Mouse (Mus musculus) embryonic facial prominence, embryonic 13.5 days (tissue): ENCODE measurements at regions not wholly inside any gene's neighbourhood (a gene's known extent, or its start where the extent isn't known, plus 50 kb on each side); places are given as distances from the start of the nearest gene placed in this dataset.

Experiments used
- ATAC-seq: fragments of 200-750 bp; cut with Nextera tagmentation; 2 replicates; pipeline ENCODE4 v1.8.0; 2017; ENCODE audit warnings: low read depth; ENCODE audit not compliant: insufficient number of reproducible peaks, insufficient read depth, low FRiP score, low TSS enrichment
- H3K27ac ChIP-seq: fragments of 300-500 bp; sonication (generic); 2 replicates; pipeline ENCODE4 v1.5.1; 2015; ENCODE audit warnings: moderate library complexity, mild to moderate bottlenecking, inconsistent platforms
- H3K27me3 ChIP-seq: fragments of 300-500 bp; sonication (generic); 2 replicates; pipeline ENCODE4 v1.6.1; 2015; ENCODE audit warnings: mild to moderate bottlenecking, inconsistent platforms
- H3K36me3 ChIP-seq: fragments of 300-500 bp; sonication (generic); 2 replicates; pipeline ENCODE4 v1.6.1; 2015; ENCODE audit warnings: mild to moderate bottlenecking, inconsistent platforms
- H3K4me1 ChIP-seq: fragments of 300-500 bp; sonication (generic); 2 replicates; pipeline ENCODE4 v1.6.1; 2015; ENCODE audit warnings: inconsistent platforms
- H3K4me2 ChIP-seq: fragments of 300-500 bp; sonication (generic); 2 replicates; pipeline ENCODE4 v1.6.1; 2015; ENCODE audit warnings: moderate library complexity, mild to moderate bottlenecking, inconsistent platforms
- H3K4me3 ChIP-seq: fragments of 300-500 bp; sonication (generic); 2 replicates; pipeline ENCODE4 v1.5.1; 2015; ENCODE audit warnings: mild to moderate bottlenecking, inconsistent platforms
- H3K9ac ChIP-seq: fragments of 300-500 bp; sonication (generic); 2 replicates; pipeline ENCODE4 v1.6.1; 2015; ENCODE audit warnings: mild to moderate bottlenecking, inconsistent platforms
- H3K9me3 ChIP-seq: fragments of 300-500 bp; sonication (generic); 2 replicates; pipeline ENCODE4 v1.6.1; 2016; ENCODE audit warnings: inconsistent platforms
- WGBS: fragments of 180-500 bp; shearing (Covaris S2); methylation state at CpG from one replicate; pipeline ENCODE4 v1.1.7; 2015; ENCODE audit warnings: mixed read lengths; 5-methylcytosine and 5-hydroxymethylcytosine counted together

- Histone ChIP-seq H3K36me3 (no peaks in the 10 kb centered on the region), H3K4me2 (no peak overlapping the region), H3K27ac (no peak overlapping the region), H3K9me3 (no peaks in the 10 kb centered on the region), H3K9ac (no peak overlapping the region), H3K4me1 (peaks cover 6% of the 10 kb centered on the region), H3K27me3 (no peaks in the 10 kb centered on the region), H3K4me3 (no peak overlapping the region)
- 94% methylated on average over 5 of the region's 5 CpGs for WGBS
- ATAC-seq, result no peak
Observed at GRCm38 (mm10) chr10:111889111-111889510, 83.4 kb upstream of the Krr1 start.

- Histone ChIP-seq H3K27me3 (no peaks in the 10 kb centered on the region), H3K4me3 (no peak overlapping the region), H3K27ac (0 out of 2 replicates have a peak overlapping the region, but pooled peaks have one; percentile 8), H3K9me3 (no peaks in the 10 kb centered on the region), H3K4me2 (no peak overlapping the region), H3K4me1 (peaks cover 12% of the 10 kb centered on the region), H3K9ac (no peak overlapping the region), H3K36me3 (no peaks in the 10 kb centered on the region)
- ATAC-seq, result no peak
- 72% methylated on average over 5 of the region's 5 CpGs for WGBS
Observed at GRCm38 (mm10) chr10:111893489-111893888, 79.0 kb upstream of the Krr1 start.

- Histone ChIP-seq H3K36me3 (no peaks in the 10 kb centered on the region), H3K9ac (no peak overlapping the region), H3K27me3 (no peaks in the 10 kb centered on the region), H3K4me1 (peaks cover 12% of the 10 kb centered on the region), H3K27ac (0 out of 2 replicates have a peak overlapping the region, but pooled peaks have one; percentile 8), H3K4me2 (no peak overlapping the region), H3K9me3 (no peaks in the 10 kb centered on the region), H3K4me3 (no peak overlapping the region)
- WGBS, result 60% methylated on average over 8 of the region's 8 CpGs
- ATAC-seq, result no peak
Observed at GRCm38 (mm10) chr10:111893941-111894340, 78.5 kb upstream of the Krr1 start.

- H3K4me2 ChIP-seq, result no peak overlapping the region
- 53% methylated on average over 3 of the region's 3 CpGs for WGBS
- no peaks in the 10 kb centered on the region for H3K9me3 ChIP-seq
- no peak overlapping the region for H3K27ac ChIP-seq
- ATAC-seq, result no peak
- H3K36me3 ChIP-seq, result no peaks in the 10 kb centered on the region
- H3K27me3 ChIP-seq, result no peaks in the 10 kb centered on the region
- no peak overlapping the region for H3K4me3 ChIP-seq
- no peak overlapping the region for H3K9ac ChIP-seq
- peaks cover 25% of the 10 kb centered on the region for H3K4me1 ChIP-seq
Observed at GRCm38 (mm10) chr10:111897361-111897760, 75.1 kb upstream of the Krr1 start.

- WGBS, result 66% methylated on average over 17 of the region's 17 CpGs
- no peak overlapping the region for H3K4me3 ChIP-seq
- H3K4me1 ChIP-seq, result peaks cover 12% of the 10 kb centered on the region
- no peaks in the 10 kb centered on the region for H3K27me3 ChIP-seq
- no peak overlapping the region; the same call in 1 of the 2 replicates for H3K27ac ChIP-seq
- H3K4me2 ChIP-seq, result no peak overlapping the region
- H3K9ac ChIP-seq, result no peak overlapping the region
- no peaks in the 10 kb centered on the region for H3K9me3 ChIP-seq
- no peaks in the 10 kb centered on the region for H3K36me3 ChIP-seq
- no peak for ATAC-seq
Observed at GRCm38 (mm10) chr10:111900723-111901716, 71.4 kb upstream of the Krr1 start.

- 90% methylated on average over 8 of the region's 8 CpGs for WGBS
- ATAC-seq, result no peak
Observed at GRCm38 (mm10) chr10:111903956-111904355, 68.5 kb upstream of the Krr1 start.

GRCm38 (mm10) chr10:111907836-111908235, 64.6 kb upstream of the Krr1 start:
- no peak overlapping the region for H3K9ac ChIP-seq

More at GRCm38 (mm10) chr10:111903956-111904355, 68.5 kb upstream of the Krr1 start:
- Histone ChIP-seq H3K27ac (no peak overlapping the region), H3K4me1 (peaks cover 12% of the 10 kb centered on the region), H3K4me3 (no peak overlapping the region), H3K9me3 (no peaks in the 10 kb centered on the region), H3K36me3 (no peaks in the 10 kb centered on the region), H3K27me3 (no peaks in the 10 kb centered on the region), H3K4me2 (no peak overlapping the region), H3K9ac (no peak overlapping the region)

GRCm38 (mm10) chr10:111912561-111912960, 59.9 kb upstream of the Krr1 start:
- no peak overlapping the region for H3K27ac ChIP-seq
- ATAC-seq, result no peak
- no peak overlapping the region for H3K9ac ChIP-seq
- H3K4me2 ChIP-seq, result no peak overlapping the region
- no peaks in the 10 kb centered on the region for H3K27me3 ChIP-seq
- H3K36me3 ChIP-seq, result no peaks in the 10 kb centered on the region
- no peak overlapping the region for H3K4me3 ChIP-seq
- H3K9me3 ChIP-seq, result no peaks in the 10 kb centered on the region
- WGBS, result 95% methylated on average over 6 of the region's 6 CpGs
- no peaks in the 10 kb centered on the region for H3K4me1 ChIP-seq

More at GRCm38 (mm10) chr10:111907836-111908235, 64.6 kb upstream of the Krr1 start:
- Histone ChIP-seq H3K27me3 (no peaks in the 10 kb centered on the region), H3K9me3 (no peaks in the 10 kb centered on the region), H3K36me3 (no peaks in the 10 kb centered on the region), H3K4me2 (no peak overlapping the region), H3K4me3 (no peak overlapping the region), H3K4me1 (no peaks in the 10 kb centered on the region), H3K27ac (no peak overlapping the region)
- WGBS, result 82% methylated on average over 5 of the region's 5 CpGs
- no peak for ATAC-seq

GRCm38 (mm10) chr10:111913066-111913785, 59.2 kb upstream of the Krr1 start:
- H3K36me3 ChIP-seq, result no peaks in the 10 kb centered on the region
- no peaks in the 10 kb centered on the region for H3K27me3 ChIP-seq

GRCm38 (mm10) chr10:111914231-111914630, 58.2 kb upstream of the Krr1 start:
- Histone ChIP-seq H3K27ac (no peak overlapping the region), H3K27me3 (no peaks in the 10 kb centered on the region), H3K36me3 (no peaks in the 10 kb centered on the region), H3K4me3 (no peak overlapping the region), H3K4me2 (no peak overlapping the region), H3K9me3 (no peaks in the 10 kb centered on the region), H3K4me1 (no peaks in the 10 kb centered on the region), H3K9ac (no peak overlapping the region)
- no peak for ATAC-seq
- WGBS, result 86% methylated on average over 4 of the region's 4 CpGs

More at GRCm38 (mm10) chr10:111913066-111913785, 59.2 kb upstream of the Krr1 start:
- no peak overlapping the region for H3K27ac ChIP-seq
- whole genome bisulfite sequencing, result 84% methylated on average over 20 of the region's 20 CpGs
- H3K9me3 ChIP-seq, result no peaks in the 10 kb centered on the region
- H3K4me3 ChIP-seq, result no peak overlapping the region
- H3K4me2 ChIP-seq, result no peak overlapping the region
- no peaks in the 10 kb centered on the region for H3K4me1 ChIP-seq
- ATAC-seq, result no peak
- H3K9ac ChIP-seq, result no peak overlapping the region

- ATAC-seq, result no peak
- Histone ChIP-seq H3K4me3 (no peak overlapping the region), H3K9ac (no peak overlapping the region), H3K4me2 (no peak overlapping the region), H3K4me1 (no peaks in the 10 kb centered on the region), H3K27me3 (no peaks in the 10 kb centered on the region), H3K36me3 (no peaks in the 10 kb centered on the region), H3K9me3 (no peaks in the 10 kb centered on the region), H3K27ac (no peak overlapping the region)
- WGBS, result 57% methylated on average over 3 of the region's 3 CpGs
Observed at GRCm38 (mm10) chr10:111918071-111918507, 54.4 kb upstream of the Krr1 start.
